Mouse (Mus musculus): Measurements from ENCODE around the gene Tex14.
"Not testable (repeated sequence)": the region's sequence is repeated elsewhere in the genome, so short reads cannot be mapped to it uniquely, and the experiment has no call there.

The Tex14 gene

GRCm38 (mm10) chr11:87426450-87427250 is 21.8 kb downstream of the Tex14 start:
- DNase-seq (ENCODE audit: low spot score): peak; percentile 89

DNA sequence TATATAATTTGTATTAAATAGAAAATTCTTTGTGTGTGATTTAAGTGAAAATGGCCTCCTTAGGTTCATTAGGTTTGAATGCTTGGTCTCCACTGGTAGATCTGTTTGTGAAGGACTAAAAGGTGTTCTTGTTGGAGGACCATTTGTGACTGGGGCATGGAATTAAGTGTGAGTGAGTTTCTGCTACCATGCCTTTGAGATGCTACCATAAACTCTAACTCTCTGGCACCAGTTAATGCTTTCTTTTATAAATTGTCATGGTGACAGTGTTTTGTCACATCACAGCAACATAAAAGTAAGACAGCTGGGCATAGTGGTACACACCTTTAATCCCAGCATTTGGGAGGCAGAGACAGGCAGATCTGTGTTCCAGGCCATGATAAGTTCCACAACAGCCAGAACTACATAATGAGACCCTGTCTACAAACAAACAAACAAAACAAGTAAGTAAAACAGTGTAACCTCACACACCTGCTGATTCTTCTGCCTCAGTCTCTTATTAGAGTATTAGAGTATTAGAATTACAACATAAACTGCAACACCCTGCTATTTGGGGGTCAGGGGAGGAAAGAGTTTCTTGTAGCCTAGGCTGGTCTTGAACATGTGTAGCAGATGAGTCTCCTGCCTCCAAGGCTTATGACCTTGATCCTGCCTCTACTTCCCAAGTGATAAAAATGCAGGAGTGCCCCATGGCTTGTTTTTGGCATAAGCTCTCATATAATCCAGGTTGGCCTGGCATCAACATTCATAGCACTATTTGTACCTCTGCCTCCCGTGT is 22.6 kb downstream of the Tex14 start:
- no peak for DNase-seq (ENCODE audit: low spot score)

GRCm38 (mm10) chr11:87428051-87428673 is 23.3 kb downstream of the Tex14 start:
- DNase-seq (ENCODE audit: low spot score): no peak

DNA sequence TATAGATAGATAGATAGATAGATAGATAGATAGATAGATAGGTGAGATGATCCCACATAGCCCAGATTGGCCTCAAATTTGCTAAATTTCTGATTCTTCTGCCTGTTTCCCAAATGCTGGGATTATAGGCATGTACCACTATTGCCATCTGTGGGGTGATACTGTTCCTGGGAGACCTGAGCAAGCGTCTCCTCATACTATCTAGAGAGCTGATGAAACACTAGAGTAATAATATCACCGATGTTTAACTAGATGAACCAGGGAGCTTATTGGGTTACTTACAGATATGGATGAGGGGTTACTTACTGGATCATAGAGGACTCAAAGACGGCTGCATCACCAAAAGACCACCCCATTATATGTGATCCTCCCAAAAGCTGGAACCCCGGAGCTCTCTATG is 24.5 kb downstream of the Tex14 start:
- DNase-seq (ENCODE audit: low spot score): no peak

GRCm38 (mm10) chr11:87430374-87430773 is 25.5 kb downstream of the Tex14 start:
- DNase-seq (ENCODE audit: low spot score): no peak

DNA sequence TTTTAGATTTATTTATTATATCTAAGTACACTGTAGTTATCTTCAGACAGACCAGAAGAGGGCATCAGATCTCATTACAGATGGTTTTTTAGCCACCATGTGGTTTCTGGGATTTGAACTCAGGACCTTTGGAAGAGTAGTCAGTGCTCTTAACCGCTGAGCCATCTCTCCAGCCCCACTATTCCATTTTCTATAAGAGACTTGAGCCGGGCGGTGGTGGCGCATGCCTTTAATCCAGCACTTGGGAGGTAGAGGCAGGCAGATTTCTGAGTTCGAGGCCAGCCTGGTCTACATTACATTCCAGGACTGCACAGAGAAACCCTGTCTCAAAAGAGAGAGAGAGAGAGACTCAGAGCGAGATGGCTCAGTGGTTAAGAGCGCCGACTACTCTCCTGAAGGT is 26.9 kb downstream of the Tex14 start:
- not testable (repeated sequence) for DNase-seq (ENCODE audit: low spot score)

DNA sequence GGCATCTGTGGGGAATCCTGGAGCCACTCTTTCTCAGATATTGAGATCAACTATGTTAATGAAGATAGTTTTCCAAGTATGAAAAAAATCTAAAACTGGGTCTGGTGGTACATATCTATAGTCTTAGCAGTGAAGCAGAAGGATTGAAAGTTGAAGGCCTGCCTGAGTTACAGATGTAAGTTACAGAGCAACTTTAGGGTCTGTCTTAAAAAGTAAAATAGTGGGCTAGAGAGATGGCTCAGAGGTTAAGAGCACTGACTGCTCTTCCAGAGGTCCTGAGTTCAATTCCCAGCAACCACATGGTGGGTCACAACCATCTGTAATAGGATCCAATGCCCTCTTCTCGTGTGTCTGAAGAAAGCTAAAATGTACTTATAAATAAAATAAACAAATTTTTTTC is 27.6 kb downstream of the Tex14 start:
- DNase-seq (ENCODE audit: low spot score): no peak

DNA sequence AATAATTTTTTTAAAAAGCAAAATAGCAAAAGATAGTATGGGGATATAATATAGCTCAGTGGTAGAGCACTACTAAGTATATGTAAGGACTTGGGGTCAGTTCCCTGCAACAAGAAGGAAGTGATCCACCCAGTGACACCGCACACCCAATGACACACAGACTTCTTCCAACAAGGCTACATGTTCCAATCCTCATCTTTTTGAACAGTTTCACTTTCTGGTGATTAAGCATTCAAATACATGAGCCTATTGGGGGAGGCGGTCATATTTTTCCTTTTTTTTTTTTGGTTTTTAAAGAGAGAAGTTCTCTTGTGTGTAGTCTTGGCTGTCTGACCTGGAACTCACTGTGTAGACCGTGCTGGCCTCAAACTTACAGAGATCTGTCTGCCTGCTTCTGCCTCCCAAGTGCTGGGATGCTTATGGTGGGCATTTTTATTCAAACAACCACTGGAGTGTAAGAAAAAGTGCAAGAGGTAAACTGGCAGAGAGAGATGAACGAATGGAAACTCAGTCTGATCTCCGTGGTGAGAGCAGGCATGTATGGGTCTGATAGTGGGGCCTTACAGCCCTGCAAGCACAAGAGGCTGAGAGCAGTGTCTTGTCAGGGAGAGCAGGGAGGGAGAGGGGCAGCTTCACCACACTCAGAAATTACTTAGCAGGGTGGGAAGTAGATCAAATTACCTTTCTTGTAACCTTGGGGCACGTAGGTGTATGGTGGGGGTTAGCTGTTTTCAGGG is 28.2 kb downstream of the Tex14 start:
- DNase-seq (ENCODE audit: low spot score): no peak

GRCm38 (mm10) chr11:87435107-87435506 is 30.2 kb downstream of the Tex14 start:
- not testable (repeated sequence) for DNase-seq (ENCODE audit: low spot score)

- no peak for DNase-seq (ENCODE audit: low spot score)
Measured at GRCm38 (mm10) chr11:87436326-87437232, 31.7 kb downstream of the Tex14 start.

GRCm38 (mm10) chr11:87439796-87440420 is 35.0 kb downstream of the Tex14 start:
- no peak for DNase-seq (ENCODE audit: low spot score)

GRCm38 (mm10) chr11:87442643-87443372 is 37.9 kb downstream of the Tex14 start:
- peak; percentile 79 for DNase-seq (ENCODE audit: low spot score)

GRCm38 (mm10) chr11:87443373-87443883 is 38.6 kb downstream of the Tex14 start:
- DNase-seq (ENCODE audit: low spot score): peak; percentile 77

DNA sequence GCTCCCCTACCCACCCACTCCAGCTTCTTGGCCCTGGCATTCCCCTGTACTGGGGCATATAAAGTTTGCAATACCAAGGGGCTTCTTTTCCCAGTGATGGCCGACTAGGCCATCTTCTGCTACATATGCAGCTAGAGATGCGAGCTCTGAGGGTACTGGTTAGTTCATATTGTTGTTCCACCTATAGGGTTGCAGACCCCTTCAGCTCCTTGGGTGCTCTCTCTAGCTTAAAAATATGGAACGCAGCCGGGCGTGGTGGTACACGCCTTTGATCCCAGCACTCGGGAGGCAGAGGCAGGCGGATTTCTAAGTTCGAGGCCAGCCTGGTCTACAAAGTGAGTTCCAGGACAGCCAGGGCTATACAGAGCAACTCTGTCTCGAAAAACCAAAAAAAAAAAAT is 39.2 kb downstream of the Tex14 start:
- not testable (repeated sequence) for DNase-seq (ENCODE audit: low spot score)

GRCm38 (mm10) chr11:87444735-87445428 is 40.0 kb downstream of the Tex14 start:
- DNase-seq (ENCODE audit: low spot score): no peak

- not testable (repeated sequence) for DNase-seq (ENCODE audit: low spot score)
Measured at GRCm38 (mm10) chr11:87445593-87445992, 40.7 kb downstream of the Tex14 start.

DNA sequence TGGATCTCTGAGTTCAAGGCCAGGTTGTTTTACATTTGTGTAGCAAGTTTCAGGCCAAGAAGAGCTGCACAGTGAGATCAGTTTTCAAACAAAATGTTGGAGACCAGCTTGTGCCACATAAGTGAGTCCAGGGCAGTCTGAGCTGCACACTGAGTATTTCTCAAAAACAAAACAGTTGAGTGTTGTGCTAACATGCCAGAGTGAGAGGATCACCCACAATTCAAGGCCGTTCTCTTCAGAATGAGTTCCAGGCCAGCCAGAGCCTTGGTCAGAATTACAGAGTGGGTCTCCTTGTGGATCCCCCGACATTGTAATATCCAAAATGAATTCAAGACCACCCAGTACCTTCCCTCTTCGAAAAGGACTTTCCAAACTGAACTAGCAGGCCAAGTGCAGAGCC is 41.3 kb downstream of the Tex14 start:
- no peak for DNase-seq (ENCODE audit: low spot score)

DNA sequence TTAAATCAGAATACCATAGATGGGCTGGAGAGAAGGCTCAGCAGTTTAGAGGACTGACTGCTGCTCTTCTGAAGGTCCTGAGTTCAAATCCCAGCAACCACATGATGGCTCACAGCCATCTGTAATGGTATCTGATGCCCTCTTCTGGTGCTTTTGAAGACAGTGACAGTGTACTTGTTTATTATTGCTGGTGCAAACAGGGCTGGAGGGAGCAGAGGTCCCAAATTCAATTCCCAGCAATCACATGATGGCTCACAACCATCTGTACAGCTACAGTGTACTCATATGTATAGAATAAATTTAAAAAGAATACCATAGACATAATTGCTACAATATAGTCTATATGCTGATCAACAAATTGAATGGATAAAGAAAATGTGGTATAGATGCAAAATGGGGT is 42.6 kb downstream of the Tex14 start:
- no peak for DNase-seq (ENCODE audit: low spot score)

- peak; percentile 96 for DNase-seq (ENCODE audit: low spot score)
Measured at GRCm38 (mm10) chr11:87448081-87448475, 43.2 kb downstream of the Tex14 start.
